Mouse (Mus musculus) 3T3-L1 (cell line): ENCODE measurements around the gene Mynn.

Source experiments
- DNase-seq: peaks from one replicate; pipeline ENCODE4 v3.0.0-alpha.2; 2015; ENCODE audit warnings: low read depth, low spot score

The Mynn gene

GRCm38 (mm10) chr3:30644207-30644606, 42.3 kb downstream of the Mynn start, which contains the start of gene Lrriq4:
Lrriq4 (plus strand) TSS chr3:30644507.
- no peak for DNase-seq

- DNase-seq: no peak
Measured at GRCm38 (mm10) chr3:30646761-30647160, 44.9 kb downstream of the Mynn start.

- no peak for DNase-seq
Measured at GRCm38 (mm10) chr3:30647440-30648090, 45.7 kb downstream of the Mynn start, which contains the start of gene Lrrc34. Lrrc34 (minus strand) TSS chr3:30647869.

DNA sequence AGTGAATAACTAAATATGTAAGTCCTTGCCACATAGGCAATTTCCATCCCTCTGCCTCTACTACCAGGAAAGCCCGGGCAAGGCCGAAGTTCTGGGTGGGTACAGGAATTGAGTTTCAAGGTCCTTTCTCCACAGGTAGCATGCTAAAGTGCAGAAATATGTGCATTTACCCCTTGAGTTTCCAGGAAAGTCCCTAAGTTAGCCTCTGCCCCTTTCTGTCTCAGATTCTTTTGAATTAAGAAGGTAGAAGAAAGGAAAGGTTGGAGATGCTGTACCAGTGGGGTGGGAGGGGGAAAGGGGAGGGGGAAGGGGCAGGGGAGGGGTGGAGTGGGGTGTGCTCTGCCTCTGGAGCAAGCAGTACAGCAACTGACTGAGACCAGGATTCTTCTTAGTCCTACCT, 46.6 kb downstream of the Mynn start:
- DNase-seq: no peak

- DNase-seq: no peak
Measured at GRCm38 (mm10) chr3:30650062-30650841, 48.4 kb downstream of the Mynn start.

- DNase-seq: no peak
Measured at GRCm38 (mm10) chr3:30655937-30656336, 54.1 kb downstream of the Mynn start.

- no peak for DNase-seq
Measured at GRCm38 (mm10) chr3:30658486-30658885, 56.6 kb downstream of the Mynn start.
